Mouse (Mus musculus): ENCODE results near the gene Zfp831. TPM values are rescaled to one million over a fixed set of nuclear protein-coding genes. Genes with fewer than 3 reads are reported as not detected.

The Zfp831 gene
- polyA plus RNA-seq, 1 experiment from 2014 or later = 0.01 TPM

DNA sequence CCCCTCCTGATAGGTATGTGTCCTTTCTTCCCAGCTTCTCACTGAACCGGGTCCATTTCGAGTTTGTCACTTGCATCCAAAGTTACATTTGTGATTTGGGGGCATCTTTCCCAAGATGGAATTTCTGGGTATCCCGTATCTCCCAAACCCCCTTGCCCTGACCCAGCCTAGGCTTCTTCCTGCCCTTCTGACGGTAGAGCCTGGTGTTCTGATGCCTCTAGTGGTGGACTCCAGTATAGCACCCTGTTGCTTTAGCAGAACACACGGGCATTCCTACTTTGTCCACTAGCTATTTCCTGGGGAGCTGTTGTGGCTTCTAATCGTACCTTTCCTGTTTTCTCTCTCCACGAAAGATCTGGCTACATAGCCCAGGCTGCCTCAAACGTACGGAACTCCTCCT is 32.3 kb downstream of the Zfp831 start:
- H3K4me3 ChIP-seq = no peak overlapping the region
- no peak overlapping the region for H3K27ac ChIP-seq (replicated peaks)
- H3K4me2 ChIP-seq (replicated peaks) = no peak overlapping the region
- ATAC-seq (ENCODE audit: low FRiP score, low read depth) = 0 out of 2 replicates have a peak, but pooled peaks have one; percentile 31
- H3K9me3 ChIP-seq = no peaks in the 10 kb centered on the region
- H3K9ac ChIP-seq (replicated peaks) = no peak overlapping the region
- WGBS = 16% methylated on average over 9 of the region's 9 CpGs
- H3K27me3 ChIP-seq = peaks cover 32% of the 10 kb centered on the region
- H3K36me3 ChIP-seq = no peaks in the 10 kb centered on the region
- peaks cover 24% of the 10 kb centered on the region for H3K4me1 ChIP-seq

DNA sequence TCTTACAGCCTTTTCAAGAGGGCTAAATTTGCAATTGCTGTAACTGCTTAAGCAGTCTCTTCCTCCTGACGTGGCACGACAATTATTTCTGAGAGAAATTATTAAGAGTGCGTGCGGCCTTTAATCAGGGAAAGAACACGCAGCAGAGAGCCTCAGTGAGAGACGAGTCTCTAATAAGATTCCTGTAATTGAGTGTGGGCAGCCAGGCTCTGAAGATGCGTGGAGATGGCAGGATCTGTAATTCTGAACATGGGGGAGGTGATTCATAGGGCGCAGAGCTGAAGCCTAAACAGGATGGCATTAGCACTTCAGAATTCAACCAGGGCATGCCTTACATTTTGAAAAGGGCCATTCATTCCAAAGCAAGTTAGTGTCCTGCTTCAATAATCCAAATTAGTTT is 58.0 kb downstream of the Zfp831 start:
- H3K4me3 ChIP-seq = no peak overlapping the region
- H3K27ac ChIP-seq (replicated peaks) = no peak overlapping the region
- no peak overlapping the region for H3K9ac ChIP-seq (replicated peaks)
- ATAC-seq (ENCODE audit: low FRiP score, low read depth) = no peak
- 73% methylated on average over 8 of the region's 8 CpGs for WGBS
- H3K9me3 ChIP-seq = no peaks in the 10 kb centered on the region
- H3K36me3 ChIP-seq = no peaks in the 10 kb centered on the region
- H3K4me1 ChIP-seq = no peaks in the 10 kb centered on the region
- H3K4me2 ChIP-seq (replicated peaks) = no peak overlapping the region
- no peaks in the 10 kb centered on the region for H3K27me3 ChIP-seq

DNA sequence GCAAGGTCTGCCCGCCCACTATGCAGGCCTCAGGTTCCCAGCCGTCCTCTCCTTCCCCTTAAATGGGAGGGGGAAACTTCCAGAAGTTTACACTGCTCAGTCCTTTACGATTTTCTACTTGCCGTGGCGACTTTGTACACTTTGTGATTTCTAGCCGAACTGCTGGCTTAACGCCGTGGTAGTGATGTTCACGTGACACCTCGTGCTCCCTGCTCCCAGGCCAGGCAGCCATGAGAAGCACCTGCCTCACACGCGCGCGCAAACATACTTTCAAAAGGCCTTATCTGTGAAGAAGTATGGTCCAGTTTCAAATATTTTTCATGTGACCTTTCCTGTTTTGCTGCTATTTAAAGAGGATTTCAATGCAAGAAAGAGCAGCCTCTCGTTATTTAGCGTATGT is 63.8 kb downstream of the Zfp831 start:
- no peak overlapping the region for H3K9ac ChIP-seq (replicated peaks)
- 90% methylated on average over 16 of the region's 16 CpGs for WGBS
- no peak for ATAC-seq (ENCODE audit: low FRiP score, low read depth)
- no peaks in the 10 kb centered on the region for H3K9me3 ChIP-seq
- H3K4me3 ChIP-seq = no peak overlapping the region
- no peaks in the 10 kb centered on the region for H3K36me3 ChIP-seq
- no peak overlapping the region for H3K27ac ChIP-seq (replicated peaks)
- no peak overlapping the region for H3K4me2 ChIP-seq (replicated peaks)
- H3K4me1 ChIP-seq = no peaks in the 10 kb centered on the region
- H3K27me3 ChIP-seq = no peaks in the 10 kb centered on the region

DNA sequence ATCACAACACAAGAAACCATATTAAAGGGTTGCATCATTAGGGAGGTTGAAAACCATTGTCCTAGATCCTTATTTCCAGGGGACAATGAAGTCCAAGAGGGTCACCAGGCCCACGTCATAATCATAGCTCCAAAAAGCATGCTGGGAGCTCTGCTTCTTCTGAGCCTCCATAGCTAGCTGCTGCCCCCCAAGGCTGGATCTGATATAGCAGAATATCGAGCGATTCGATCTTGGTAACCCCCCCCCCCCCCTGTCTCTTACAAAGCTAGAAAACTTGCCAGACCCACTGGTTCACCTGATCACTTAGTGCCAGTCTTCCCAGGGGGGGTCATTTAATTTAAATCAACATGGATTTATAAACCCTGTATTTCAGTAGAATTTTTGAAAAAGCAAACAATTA is 65.3 kb downstream of the Zfp831 start:
- ATAC-seq (ENCODE audit: low FRiP score, low read depth) = no peak
- WGBS = 84% methylated on average over 4 of the region's 4 CpGs

DNA sequence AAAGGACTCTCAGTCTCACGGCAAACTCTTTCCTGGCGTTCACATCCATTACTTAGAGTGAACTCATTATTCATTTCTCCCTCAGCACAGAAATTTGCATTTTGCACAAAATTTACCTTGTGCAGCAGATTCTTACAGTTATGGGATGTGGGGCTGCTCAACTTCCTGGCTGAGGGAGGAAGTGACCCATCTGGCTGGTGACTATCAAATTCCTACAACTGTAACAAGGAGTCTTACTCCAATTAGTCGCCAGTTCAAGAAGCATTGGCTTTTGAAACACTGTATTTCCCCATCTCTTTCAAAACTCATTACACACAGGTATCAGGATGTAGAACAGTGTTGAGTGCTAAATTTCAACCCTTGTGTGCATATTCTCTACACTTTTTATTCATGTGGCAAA is 66.9 kb downstream of the Zfp831 start:
- 71% methylated on average over 3 of the region's 3 CpGs for WGBS
- ATAC-seq (ENCODE audit: low FRiP score, low read depth) = no peak

More for the DNA sequence above, 65.3 kb downstream of the Zfp831 start:
- H3K27ac ChIP-seq (replicated peaks) = no peak overlapping the region
- H3K4me1 ChIP-seq = no peaks in the 10 kb centered on the region
- no peak overlapping the region for H3K9ac ChIP-seq (replicated peaks)
- no peaks in the 10 kb centered on the region for H3K9me3 ChIP-seq
- H3K27me3 ChIP-seq = no peaks in the 10 kb centered on the region
- H3K36me3 ChIP-seq = no peaks in the 10 kb centered on the region
- H3K4me2 ChIP-seq (replicated peaks) = no peak overlapping the region
- H3K4me3 ChIP-seq = no peak overlapping the region

DNA sequence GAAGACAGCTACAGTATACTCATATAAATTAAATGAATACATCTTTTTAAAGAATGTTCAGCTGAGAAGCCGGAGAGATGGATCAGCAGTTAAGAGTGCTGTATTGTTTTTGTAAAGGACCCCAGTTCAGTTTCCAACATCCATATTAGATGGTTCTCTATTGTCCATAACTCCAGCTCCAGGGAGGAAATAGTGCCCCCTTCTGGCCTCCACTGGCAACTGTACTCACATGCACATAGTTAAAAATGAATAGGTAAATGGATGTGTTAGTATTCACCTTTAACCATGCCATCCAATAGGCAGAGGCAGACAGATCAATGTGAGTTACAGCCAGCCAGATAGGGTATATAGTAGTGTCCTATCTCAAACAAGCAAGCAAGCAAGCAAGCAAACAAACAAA is 68.7 kb downstream of the Zfp831 start:
- no peaks in the 10 kb centered on the region for H3K4me1 ChIP-seq
- no peaks in the 10 kb centered on the region for H3K36me3 ChIP-seq
- 89% methylated on average over 1 of the region's 1 CpGs for WGBS
- H3K9ac ChIP-seq (replicated peaks) = no peak overlapping the region
- no peak overlapping the region for H3K27ac ChIP-seq (replicated peaks)
- no peak overlapping the region for H3K4me3 ChIP-seq
- H3K27me3 ChIP-seq = no peaks in the 10 kb centered on the region
- no peaks in the 10 kb centered on the region for H3K9me3 ChIP-seq
- no peak for ATAC-seq (ENCODE audit: low FRiP score, low read depth)
- no peak overlapping the region for H3K4me2 ChIP-seq (replicated peaks)

More for the DNA sequence above, 66.9 kb downstream of the Zfp831 start:
- H3K4me3 ChIP-seq = no peak overlapping the region
- H3K27ac ChIP-seq (replicated peaks) = no peak overlapping the region
- no peak overlapping the region for H3K4me2 ChIP-seq (replicated peaks)
- H3K4me1 ChIP-seq = no peaks in the 10 kb centered on the region
- H3K9ac ChIP-seq (replicated peaks) = no peak overlapping the region
- no peaks in the 10 kb centered on the region for H3K27me3 ChIP-seq
- H3K36me3 ChIP-seq = no peaks in the 10 kb centered on the region
- H3K9me3 ChIP-seq = no peaks in the 10 kb centered on the region

DNA sequence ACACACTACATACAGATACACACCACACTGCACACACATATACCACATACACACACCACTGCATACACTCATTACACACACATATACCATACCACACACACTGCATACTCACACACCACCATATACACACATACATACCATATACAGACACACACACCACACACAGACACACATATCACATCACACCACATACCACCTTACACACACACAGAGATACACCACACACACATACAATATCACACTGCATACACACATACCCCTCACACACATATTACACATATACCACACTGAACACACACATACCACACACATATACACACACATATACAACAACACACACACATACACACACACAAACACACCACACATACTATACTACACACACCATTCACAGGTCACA is 72.6 kb downstream of the Zfp831 start:
- Histone ChIP-seq H3K27me3 (no peaks in the 10 kb centered on the region), H3K4me1 (no peaks in the 10 kb centered on the region), H3K9me3 (no peaks in the 10 kb centered on the region), H3K36me3 (no peaks in the 10 kb centered on the region), H3K27ac (replicated peaks) (no peak overlapping the region), H3K4me3 (no peak overlapping the region), H3K4me2 (replicated peaks) (no peak overlapping the region), H3K9ac (replicated peaks) (no peak overlapping the region)
- no peak for ATAC-seq (ENCODE audit: low FRiP score, low read depth)

DNA sequence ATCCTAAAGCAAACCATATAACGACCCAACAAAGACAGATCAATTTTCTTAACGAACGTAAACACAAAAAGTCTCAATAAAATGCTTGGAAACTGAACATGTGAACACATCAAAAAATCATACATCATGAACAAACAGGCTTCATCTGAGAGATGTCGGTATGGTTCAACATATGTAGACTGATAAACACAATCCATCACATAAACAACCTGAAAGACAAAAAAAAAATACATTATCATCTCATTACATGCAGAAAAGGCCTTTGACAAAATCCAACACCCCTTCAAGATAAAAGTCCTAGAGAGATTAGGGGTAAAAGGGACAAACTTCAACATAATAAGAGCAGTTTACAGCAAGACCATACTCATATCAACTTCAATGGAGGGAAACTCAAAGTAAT is 74.5 kb downstream of the Zfp831 start:
- WGBS = 94% methylated on average over 4 of the region's 4 CpGs
- no peaks in the 10 kb centered on the region for H3K4me1 ChIP-seq
- no peak overlapping the region for H3K4me3 ChIP-seq
- H3K27me3 ChIP-seq = no peaks in the 10 kb centered on the region
- H3K9me3 ChIP-seq = no peaks in the 10 kb centered on the region
- no peak overlapping the region for H3K4me2 ChIP-seq (replicated peaks)
- H3K36me3 ChIP-seq = no peaks in the 10 kb centered on the region
- no peak overlapping the region for H3K9ac ChIP-seq (replicated peaks)
- ATAC-seq (ENCODE audit: low FRiP score, low read depth) = no peak
- no peak overlapping the region for H3K27ac ChIP-seq (replicated peaks)

DNA sequence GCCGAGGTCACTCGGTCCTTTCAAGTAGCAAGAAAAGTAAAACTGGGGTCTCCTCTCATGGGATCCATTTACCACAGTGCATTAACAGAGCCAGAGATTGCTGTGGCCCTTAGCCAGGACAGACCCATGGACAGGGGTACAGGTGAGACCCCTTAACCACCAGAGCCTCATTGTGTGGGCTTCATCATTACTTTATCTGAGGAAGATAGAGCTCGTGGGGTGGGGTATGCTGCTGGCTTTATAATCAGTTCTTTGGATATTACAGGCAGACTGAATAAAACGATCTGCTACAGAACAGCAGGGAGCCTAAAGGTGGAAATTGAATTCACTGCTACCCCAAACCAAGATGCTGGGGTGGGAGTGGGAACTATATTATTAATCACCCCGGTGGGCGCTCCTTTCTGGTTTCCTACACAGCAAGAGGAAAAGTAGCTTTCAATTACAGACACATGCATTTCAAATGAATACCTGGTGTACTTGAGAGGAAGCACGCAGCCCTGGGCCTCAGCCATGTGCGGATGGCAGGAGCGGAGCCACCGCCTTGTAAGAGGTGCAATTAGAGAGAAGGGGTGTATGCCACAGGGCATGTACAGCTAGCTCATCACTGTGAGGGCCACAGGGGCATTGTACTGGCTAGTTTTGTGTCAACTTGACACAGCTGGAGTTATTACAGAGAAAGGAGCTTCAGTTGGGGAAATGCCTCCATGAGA is 83.9 kb downstream of the Zfp831 start:
- H3K27ac ChIP-seq (replicated peaks) = no peak overlapping the region
- no peak overlapping the region for H3K9ac ChIP-seq (replicated peaks)
- H3K4me3 ChIP-seq = no peak overlapping the region
- no peak overlapping the region for H3K4me2 ChIP-seq (replicated peaks)
- H3K27me3 ChIP-seq = 0 out of 2 replicates have a peak, but pooled peaks cover 9% of the 10 kb centered on the region
- ATAC-seq (ENCODE audit: low FRiP score, low read depth) = 0 out of 2 replicates have a peak, but pooled peaks have one; percentile 38
- peaks cover 8% of the 10 kb centered on the region; the same call in 1 of the 2 replicates for H3K4me1 ChIP-seq
- H3K9me3 ChIP-seq = no peaks in the 10 kb centered on the region
- WGBS = 76% methylated on average over 10 of the region's 10 CpGs
- no peaks in the 10 kb centered on the region for H3K36me3 ChIP-seq

DNA sequence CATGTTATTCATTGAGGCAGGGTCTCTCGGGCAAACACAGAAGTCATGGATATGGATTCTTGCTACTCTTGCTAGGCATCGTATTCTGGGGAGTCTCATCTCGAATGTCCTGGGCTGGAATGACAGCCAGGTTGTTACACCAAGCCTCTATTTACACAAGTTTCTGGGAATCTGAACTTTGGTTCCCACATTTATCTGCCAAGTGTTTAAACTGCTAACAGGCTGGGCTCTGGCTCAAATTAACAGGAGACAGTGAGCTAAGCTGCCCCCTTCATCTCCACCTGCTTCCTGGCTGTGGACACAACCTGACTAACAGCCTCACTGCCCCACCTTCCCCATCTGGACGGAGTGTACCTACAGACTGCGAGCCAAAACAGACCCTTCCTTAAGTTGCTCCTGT is 88.6 kb downstream of the Zfp831 start:
- H3K9me3 ChIP-seq = no peaks in the 10 kb centered on the region
- ATAC-seq (ENCODE audit: low FRiP score, low read depth) = no peak
- 0 out of 2 replicates have a peak, but pooled peaks cover 6% of the 10 kb centered on the region for H3K27me3 ChIP-seq
- H3K4me1 ChIP-seq = no peaks in the 10 kb centered on the region
- WGBS = 78% methylated on average over 5 of the region's 5 CpGs
- no peak overlapping the region for H3K27ac ChIP-seq (replicated peaks)
- no peak overlapping the region for H3K9ac ChIP-seq (replicated peaks)
- H3K36me3 ChIP-seq = no peaks in the 10 kb centered on the region
- H3K4me2 ChIP-seq (replicated peaks) = no peak overlapping the region
- no peak overlapping the region for H3K4me3 ChIP-seq

DNA sequence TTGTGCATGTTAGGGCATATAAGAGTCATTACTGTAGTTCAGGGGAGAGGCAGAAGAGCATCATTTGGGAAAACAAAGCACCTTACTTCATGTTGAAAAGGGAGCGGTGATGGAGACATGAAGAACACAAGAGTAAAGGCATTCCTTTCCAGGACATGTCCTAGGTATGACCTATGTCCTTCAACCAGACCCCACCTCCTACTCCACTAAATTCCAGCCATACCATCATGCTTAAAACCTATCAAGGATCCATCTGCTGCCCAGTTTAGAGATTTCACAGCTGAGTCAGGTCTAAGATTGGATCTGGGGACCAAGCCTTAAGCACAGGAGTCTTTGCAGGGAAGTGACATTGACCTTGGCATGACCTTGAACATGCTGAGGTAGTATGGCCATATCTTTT is 91.9 kb downstream of the Zfp831 start:
- Histone ChIP-seq H3K4me3 (no peak overlapping the region), H3K4me2 (replicated peaks) (no peak overlapping the region), H3K27me3 (no peaks in the 10 kb centered on the region), H3K36me3 (no peaks in the 10 kb centered on the region), H3K9me3 (no peaks in the 10 kb centered on the region), H3K4me1 (0 out of 2 replicates have a peak, but pooled peaks cover 2% of the 10 kb centered on the region), H3K27ac (replicated peaks) (no peak overlapping the region), H3K9ac (replicated peaks) (no peak overlapping the region)
- 92% methylated on average over 1 of the region's 1 CpGs for WGBS
- no peak for ATAC-seq (ENCODE audit: low FRiP score, low read depth)

DNA sequence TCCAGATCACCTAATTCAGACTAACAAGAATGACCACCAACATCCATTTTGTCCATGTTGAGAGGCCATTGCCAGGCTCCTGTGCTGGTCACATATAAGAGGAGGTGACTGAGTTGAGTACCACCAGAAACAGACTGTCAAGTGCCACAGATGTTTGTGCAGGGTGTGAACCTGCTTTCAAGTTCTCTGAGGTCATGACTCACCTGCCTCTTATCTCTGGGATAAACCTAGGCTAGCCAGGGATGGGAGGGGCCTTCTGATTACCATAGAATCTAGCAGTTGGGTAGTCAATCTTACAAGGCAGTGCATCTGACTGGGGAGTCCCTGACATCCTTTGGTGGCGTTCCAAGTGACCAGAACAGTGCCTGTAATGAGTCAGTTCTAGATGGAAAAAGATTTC is 103.8 kb downstream of the Zfp831 start:
- Histone ChIP-seq H3K27ac (replicated peaks) (no peak overlapping the region), H3K27me3 (no peaks in the 10 kb centered on the region), H3K4me2 (replicated peaks) (no peak overlapping the region), H3K4me1 (no peaks in the 10 kb centered on the region), H3K9ac (replicated peaks) (no peak overlapping the region), H3K36me3 (no peaks in the 10 kb centered on the region), H3K9me3 (no peaks in the 10 kb centered on the region), H3K4me3 (no peak overlapping the region)
- WGBS = 85% methylated on average over 1 of the region's 1 CpGs
- no peak for ATAC-seq (ENCODE audit: low FRiP score, low read depth)

DNA sequence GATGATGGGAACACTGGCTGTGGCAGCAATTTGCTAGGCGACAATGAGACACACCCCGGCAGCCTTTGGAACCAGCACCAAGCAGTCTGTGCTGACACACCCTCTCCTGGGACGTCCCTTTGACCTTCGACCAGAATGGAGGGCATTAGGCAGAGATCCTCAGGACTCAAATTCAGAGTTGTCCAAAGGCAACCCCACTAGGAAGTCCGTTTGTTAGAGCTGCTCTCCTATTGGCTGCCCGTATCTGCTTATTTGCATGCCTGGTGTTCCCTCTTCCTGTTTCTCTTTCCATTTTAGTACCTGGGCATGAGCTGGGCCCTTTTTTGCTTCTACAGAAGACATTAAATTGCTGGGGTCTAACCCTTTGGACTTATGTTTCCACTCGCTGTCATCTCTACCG is 105.0 kb downstream of the Zfp831 start:
- Histone ChIP-seq H3K36me3 (no peaks in the 10 kb centered on the region), H3K9ac (replicated peaks) (no peak overlapping the region), H3K4me1 (no peaks in the 10 kb centered on the region), H3K9me3 (no peaks in the 10 kb centered on the region), H3K4me3 (no peak overlapping the region), H3K27me3 (no peaks in the 10 kb centered on the region), H3K4me2 (replicated peaks) (no peak overlapping the region), H3K27ac (replicated peaks) (no peak overlapping the region)
- no peak for ATAC-seq (ENCODE audit: low FRiP score, low read depth)
- whole genome bisulfite sequencing = 78% methylated on average over 8 of the region's 8 CpGs

Data from midbrain, embryonic 12.5 days (tissue).